Mouse (Mus musculus) spleen, adult 12 weeks (tissue): Measurements from ENCODE around the gene Zcwpw1.

Experiments used
- DNase-seq: peaks from one replicate; pipeline ENCODE4 v3.0.0; 2022; ENCODE audit warnings: low spot score

Gene Zcwpw1

GRCm38 (mm10) chr5:137785164-137786031 lies 2.2 kb upstream of the Zcwpw1 start:
- peak; percentile 28 for DNase-seq

DNA sequence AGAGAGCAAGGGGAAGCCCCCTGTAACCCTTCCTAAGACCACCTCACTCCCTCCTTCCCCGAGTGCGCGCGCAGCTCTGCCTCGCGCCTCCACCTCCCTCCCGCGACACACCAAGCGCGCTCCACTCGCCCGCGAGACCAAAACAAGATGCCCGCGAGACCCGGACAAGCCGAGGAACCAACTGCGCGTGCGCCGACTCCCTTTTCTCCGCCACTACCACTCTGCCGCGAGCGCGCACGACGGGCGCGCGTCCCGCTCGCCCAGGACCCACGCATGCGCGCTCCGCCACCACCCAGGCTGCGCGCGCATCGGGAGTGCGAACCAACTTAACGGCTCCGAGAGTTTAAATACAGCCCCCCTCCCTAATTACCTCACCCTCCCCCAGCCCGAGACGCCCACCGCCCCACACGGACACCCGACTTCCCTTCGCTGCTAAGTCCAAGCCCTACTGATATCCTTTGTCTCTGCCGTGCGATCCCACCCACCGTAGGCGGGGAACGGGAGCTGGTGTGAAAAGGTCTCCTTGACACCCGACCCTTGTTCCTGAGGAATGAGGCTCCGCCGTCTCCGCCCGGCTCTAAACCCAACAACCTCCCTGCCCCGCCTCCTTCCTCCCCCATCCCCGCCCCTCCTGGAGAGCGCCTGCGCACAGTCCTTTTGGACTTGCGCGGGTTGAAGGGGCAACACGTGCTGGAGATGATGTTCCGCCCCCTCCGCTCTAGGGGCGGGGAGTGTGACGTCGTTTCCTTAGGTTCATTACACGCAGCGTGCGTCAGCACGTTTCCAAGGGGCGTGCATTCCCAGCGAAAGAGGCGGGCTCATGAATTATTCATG lies 1.3 kb upstream of the Zcwpw1 start:
- DNase-seq, result peak; percentile 97

DNA sequence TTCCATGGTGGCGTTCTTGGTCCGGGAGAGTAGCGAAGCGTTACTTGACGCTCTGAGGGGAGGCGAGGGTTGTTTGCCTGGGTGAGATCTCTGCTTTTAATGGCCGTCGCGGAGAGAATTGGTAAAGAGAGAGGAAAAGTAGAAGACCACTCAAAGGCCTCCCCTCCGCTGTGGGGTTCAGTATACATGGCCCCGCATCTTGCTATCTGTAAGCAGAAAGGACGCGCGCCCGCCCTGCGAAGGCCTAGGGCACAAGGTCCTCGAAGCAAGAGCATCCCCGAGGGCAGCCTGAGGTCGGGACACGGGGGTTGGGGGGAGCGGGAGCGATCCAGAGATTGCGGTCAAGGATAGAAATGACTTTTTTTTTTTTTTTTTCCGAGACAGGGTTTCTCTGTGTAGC lies 573 bp downstream of the Zcwpw1 start:
- no peak for DNase-seq

DNA sequence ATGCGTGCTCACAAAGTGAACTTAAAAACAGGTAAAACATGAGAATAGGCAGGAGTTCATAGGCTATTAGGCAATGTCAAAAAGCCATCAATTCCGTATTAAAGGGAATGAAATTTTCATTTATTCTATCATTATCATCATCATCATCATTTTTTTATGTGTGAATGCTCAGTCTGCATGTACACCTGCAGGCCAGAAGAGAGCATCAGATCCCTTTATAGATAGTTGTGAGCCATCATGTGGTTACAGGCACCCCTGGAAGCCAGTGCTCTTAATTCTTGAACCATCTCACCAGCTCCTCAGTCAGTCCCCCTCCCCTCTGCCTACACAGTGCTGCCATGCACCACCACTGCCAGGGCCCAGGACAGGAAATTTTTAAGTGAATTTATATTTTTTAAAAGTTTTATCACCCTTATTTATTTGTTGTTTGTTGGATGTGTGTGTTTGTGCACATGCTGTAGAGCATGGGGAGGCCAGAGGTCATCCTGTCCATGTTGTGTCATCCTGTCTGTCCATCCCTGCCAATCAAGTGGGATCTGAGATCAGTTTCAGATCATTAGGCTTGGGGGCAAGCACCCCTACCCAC lies 1.4 kb downstream of the Zcwpw1 start:
- no peak for DNase-seq

GRCm38 (mm10) chr5:137791553-137791952 lies 4.0 kb downstream of the Zcwpw1 start:
- DNase-seq, result no peak

DNA sequence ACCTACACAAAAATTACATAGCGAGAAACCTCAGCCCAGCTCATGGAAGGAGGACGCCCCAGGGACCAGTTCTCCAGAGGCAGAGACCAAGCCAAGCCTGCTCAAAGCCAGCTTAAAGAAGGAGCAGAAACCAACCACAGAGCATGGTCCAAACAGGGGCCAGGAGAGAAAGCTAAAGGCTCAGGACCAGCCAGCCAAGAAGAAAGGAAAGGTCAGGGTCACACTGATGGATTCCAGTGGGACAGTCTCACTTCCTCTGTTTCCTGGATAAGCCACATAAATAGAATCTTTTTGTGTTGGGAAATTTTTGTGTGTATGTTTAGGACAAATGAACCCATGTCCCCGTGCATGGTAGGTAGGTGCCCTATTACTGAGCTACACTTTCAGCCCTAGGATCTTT lies 9.0 kb downstream of the Zcwpw1 start:
- DNase-seq, result no peak

GRCm38 (mm10) chr5:137800917-137801316 lies 13.3 kb downstream of the Zcwpw1 start:
- no peak for DNase-seq

GRCm38 (mm10) chr5:137806158-137806557 lies 18.6 kb downstream of the Zcwpw1 start:
- no peak for DNase-seq

DNA sequence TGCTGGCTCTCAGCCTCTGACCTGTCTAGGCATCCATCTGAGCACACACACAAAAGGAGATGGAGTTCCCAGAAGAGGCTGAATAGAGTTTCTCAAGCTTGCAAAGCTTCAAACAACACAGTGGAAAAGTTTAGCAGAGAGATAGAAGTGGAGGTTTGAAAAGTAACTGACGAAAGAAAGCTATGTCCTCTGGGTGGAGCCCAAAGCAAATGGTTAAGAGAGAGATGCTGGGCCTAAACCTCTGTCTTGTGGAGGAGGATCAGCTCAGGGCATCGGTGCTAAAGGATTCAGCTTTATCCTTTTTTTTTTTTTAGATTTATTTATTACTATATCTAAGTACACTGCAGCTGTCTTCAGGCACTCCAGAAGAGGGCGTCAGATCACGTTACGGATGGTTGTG lies 20.7 kb downstream of the Zcwpw1 start:
- DNase-seq, result no peak

DNA sequence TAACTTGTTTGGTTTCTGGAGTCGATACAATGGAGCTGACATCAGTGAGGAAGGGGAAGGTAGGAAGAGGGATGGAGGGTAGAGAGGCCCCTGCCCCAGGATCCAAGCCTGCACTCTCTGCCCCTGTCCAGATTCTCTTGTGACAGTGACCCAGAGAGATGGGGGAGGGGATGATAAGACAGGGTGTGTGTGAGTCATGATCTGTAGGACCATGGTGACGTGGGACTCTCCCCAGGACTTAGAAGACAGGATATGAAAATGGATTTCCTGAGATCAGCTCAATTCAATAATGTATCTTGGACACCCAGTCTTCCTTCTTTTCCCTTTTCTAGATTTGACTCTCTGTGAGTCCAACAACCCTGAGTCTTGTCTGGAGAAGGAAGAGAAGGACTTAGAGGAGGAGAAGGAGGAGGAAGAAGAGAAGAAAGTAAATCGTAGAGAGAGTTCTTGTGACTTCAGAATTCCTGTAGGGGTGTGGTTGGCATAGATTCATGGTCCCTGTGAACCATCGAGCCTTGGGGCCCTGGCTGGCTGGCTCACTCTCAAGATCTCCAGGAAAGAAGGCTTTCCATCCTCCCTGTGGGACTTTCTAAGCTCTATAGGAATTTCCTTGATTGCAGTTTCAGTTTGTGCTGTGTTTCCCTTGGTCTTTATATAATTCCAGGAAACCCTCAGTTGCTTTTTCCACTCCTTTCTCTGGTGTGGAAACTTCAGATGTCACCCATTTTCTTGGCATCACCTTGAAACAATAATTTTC lies 30.0 kb downstream of the Zcwpw1 start:
- DNase-seq, result no peak

DNA sequence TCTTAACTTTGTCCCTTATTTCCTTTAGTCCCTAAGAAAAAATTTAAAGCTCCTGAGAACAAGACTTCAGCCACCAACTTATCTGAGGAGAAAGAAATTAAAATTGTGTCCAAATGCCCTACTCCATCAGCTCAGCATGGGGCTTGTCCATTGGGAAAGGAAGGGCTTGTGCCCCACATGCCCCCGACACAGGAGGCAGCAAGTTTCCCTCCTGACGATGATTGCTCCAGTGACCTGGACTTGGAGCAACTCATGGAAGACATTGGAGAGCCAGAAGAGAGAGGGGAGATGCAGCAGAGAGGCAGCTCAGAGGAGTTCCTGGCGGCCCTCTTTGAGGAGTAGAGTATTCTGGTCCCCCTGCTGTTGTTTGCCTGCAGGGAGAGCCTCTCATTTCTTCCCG lies 34.5 kb downstream of the Zcwpw1 start:
- no peak for DNase-seq

DNA sequence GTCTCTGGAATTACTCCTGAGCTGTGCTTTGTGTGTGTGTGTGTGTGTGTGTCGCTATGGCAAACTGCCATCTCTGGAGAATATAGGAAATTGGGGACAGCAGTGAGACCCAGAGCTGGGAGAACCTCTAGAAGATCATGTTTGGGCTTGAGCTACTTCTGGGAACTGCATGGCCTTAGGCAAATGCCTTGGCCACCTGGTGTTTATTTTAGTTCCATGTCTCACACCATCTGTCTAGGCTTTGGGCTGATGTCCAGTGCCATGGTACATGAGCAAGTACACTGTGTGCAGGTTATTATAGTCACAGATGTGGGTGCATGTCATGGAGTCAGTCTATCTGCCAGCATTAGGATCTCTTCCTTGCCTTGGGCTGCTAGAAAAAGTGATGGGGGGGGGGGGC lies 35.0 kb downstream of the Zcwpw1 start:
- DNase-seq, result no peak

GRCm38 (mm10) chr5:137823455-137824045 lies 36.0 kb downstream of the Zcwpw1 start:
- no peak for DNase-seq

- DNase-seq, result no peak
Measured at GRCm38 (mm10) chr5:137825030-137825429, 37.4 kb downstream of the Zcwpw1 start.

GRCm38 (mm10) chr5:137825971-137826370 lies 38.4 kb downstream of the Zcwpw1 start:
- DNase-seq, result no peak

DNA sequence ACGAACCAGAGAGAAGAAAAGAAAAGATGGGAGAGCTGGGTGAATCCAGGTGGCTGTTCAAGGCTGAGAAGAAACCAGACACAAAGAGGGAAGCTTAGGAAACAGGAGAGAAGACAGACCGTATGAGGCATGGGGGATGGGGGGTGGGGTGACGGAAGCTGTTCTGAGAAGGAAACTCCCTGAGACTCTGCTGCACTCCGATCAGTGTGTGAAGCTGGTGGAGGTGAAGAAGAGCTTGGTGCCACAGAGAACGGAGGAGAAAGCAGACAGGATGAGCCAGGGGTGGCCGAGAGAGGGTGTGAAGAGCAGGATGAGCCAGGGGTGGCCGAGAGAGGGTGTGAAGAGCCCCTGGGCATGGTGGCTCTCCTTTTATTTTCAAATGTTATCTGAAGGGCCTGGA lies 38.8 kb downstream of the Zcwpw1 start:
- DNase-seq, result no peak

- DNase-seq, result no peak
Measured at GRCm38 (mm10) chr5:137828694-137829093, 41.1 kb downstream of the Zcwpw1 start.

- DNase-seq, result no peak
Measured at GRCm38 (mm10) chr5:137830238-137830637, 42.6 kb downstream of the Zcwpw1 start.

DNA sequence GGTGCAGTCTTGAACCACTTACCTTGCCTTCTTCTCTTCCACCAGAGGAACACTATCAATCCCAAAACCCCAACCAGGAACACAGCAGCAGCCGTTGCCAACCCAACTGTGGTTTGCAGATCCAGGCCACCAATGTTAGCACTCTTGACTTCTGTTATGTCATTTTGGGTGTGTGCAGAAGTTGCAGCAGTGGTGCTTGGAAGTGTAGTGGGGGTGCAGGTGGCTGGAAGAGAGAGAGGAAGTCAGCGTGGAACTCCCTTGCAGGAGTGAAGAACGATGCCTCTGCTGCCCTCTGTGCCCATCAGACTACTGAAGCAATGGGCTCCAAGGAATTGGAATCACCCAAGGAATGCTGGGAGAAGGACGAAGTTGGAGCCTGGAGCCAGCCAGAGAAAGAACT lies 43.5 kb downstream of the Zcwpw1 start:
- no peak for DNase-seq

DNA sequence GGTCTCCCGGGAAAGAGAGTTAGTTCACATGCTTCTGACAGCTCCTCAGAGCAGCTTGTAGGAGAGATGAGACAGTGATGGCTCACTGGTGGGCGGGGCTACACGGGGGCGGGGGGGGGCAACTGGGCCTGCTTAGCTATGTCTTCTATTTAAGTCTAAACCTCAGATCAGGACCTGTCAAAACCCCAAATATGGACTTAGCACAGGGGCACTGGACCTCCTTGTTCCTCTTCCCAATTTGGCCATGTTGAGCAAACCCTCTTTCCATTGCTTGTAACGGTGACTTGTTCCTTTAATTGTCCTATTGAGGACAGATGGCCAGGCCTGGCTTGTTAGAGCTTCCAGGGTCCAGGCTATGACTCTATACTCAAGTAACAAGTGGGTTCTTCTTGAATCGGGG lies 43.9 kb downstream of the Zcwpw1 start:
- DNase-seq, result no peak

DNA sequence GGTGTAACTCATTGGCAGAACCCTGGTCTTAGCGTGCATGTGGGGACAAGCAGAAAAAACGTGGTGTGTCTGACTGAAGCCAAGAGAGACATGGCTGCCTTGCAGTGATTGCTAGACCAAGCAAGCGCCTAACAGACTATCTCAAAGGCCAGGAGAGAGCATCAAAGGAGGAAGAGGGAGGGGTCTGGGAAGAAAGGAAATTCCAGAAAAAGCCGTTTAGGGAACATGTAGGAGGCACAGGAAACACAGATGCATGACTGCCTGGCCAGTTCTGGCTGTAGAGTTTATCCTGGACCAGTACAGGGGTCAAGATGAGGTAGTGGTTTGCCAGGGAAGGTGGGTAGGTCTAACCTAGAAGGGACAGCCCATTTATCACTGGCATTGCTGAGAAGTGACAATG lies 45.9 kb downstream of the Zcwpw1 start:
- DNase-seq, result no peak
